Mouse (Mus musculus): ENCODE measurements around the gene 2310002L09Rik. TPM values are rescaled to one million over a fixed set of nuclear protein-coding genes. Genes with fewer than 3 reads are reported as not detected.
"Not testable (repeated sequence)": the region's sequence is repeated elsewhere in the genome, so short reads cannot be mapped to it uniquely, and the experiment has no call there.

2310002L09Rik gene
- 0.59 and 0.82 TPM in 2 replicates for polyA plus RNA-seq (2015; fragmentation: Nextera tagmentation; extraction: Ambion mirVana)

- no peaks in the 10 kb centered on the region for H3K36me3 ChIP-seq
- no peak within 1 kb of the TSS for H3K4me2 ChIP-seq
- 64% methylated on average over 8 of the region's 8 CpGs for WGBS
- no peak within 1 kb of the TSS for H3K4me3 ChIP-seq
- H3K4me1 ChIP-seq = no peaks in the 10 kb centered on the region
- no peaks in the 10 kb centered on the region for H3K27me3 ChIP-seq (replicated peaks)
- ATAC-seq (ENCODE audit: extremely low read depth, insufficient number of reproducible peaks, low FRiP score, low TSS enrichment) = no peak
- H3K27ac ChIP-seq (replicated peaks) = no peak within 1 kb of the TSS
- H3K9me3 ChIP-seq = no peaks in the 10 kb centered on the region
- no peak within 1 kb of the TSS for H3K9ac ChIP-seq
These were observed at the start of gene 2310002L09Rik for GRCm38 (mm10) chr4:73950375-73950896. 2310002L09Rik (minus strand) TSS chr4:73950846.

DNA sequence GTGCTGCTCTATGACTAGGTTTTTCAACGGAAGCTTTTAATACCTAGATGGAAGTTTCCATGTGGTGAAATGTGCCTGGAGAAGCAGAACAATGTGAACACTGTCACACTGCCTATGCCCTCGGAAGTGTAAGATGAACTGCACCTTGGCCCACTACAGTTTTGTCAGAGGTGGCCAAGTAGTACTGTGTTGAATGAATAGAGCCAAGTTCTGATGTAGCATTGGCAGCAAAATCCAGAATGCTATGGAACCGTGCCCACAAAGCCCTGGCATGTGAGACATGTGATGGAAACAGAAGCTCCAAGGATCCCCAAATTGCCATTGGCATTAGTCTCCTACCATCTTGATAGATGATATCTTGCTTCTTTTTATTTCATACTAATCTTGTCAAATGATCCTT, 29.8 kb upstream of the 2310002L09Rik start:
- WGBS = 68% methylated on average over 3 of the region's 3 CpGs
- no peak for ATAC-seq (ENCODE audit: extremely low read depth, insufficient number of reproducible peaks, low FRiP score, low TSS enrichment)
- Histone ChIP-seq H3K4me2 (no peak overlapping the region), H3K9me3 (no peaks in the 10 kb centered on the region), H3K36me3 (no peaks in the 10 kb centered on the region), H3K27me3 (replicated peaks) (no peaks in the 10 kb centered on the region), H3K27ac (replicated peaks) (no peak overlapping the region), H3K9ac (no peak overlapping the region), H3K4me1 (no peaks in the 10 kb centered on the region), H3K4me3 (no peak overlapping the region)

- 77% methylated on average over 6 of the region's 6 CpGs for WGBS
- H3K9ac ChIP-seq; H3K9me3 ChIP-seq; H3K36me3 ChIP-seq; H3K4me2 ChIP-seq; H3K27me3 ChIP-seq (replicated peaks); H3K4me3 ChIP-seq; ATAC-seq (ENCODE audit: extremely low read depth, insufficient number of reproducible peaks, low FRiP score, low TSS enrichment); H3K4me1 ChIP-seq; H3K27ac ChIP-seq (replicated peaks): not testable (repeated sequence)
These were observed 30.0 kb downstream of the 2310002L09Rik start, which contains the start of gene Gm11756 for GRCm38 (mm10) chr4:73920660-73921059. Gm11756 (minus strand) TSS chr4:73920760.

DNA sequence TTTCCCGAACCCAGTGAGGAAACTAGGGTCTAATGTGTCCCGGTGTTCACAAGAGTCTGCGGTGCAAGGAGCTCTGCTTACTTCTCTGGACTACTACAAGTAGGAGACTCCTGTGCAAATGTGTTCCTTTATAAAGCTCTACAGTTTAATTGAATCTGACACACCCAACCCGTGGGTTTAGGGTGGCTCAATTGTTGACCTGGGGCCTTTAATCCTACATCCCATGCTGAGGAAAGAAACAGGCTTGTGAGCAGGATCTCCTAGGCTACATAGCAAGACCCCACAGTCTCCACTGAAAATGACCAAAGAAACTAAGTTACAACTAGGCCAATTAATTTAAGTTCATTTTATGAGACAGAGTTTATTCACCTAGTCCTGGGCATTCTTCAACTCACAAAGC, 44.8 kb downstream of the 2310002L09Rik start, which contains the start of gene Gm13871:
Gene Gm13871 (minus strand): TSS at position 101 of the 400 bp plus-strand sequence.
- not testable (repeated sequence) for H3K4me3 ChIP-seq; H3K27me3 ChIP-seq (replicated peaks); H3K4me2 ChIP-seq; H3K27ac ChIP-seq (replicated peaks); ATAC-seq (ENCODE audit: extremely low read depth, insufficient number of reproducible peaks, low FRiP score, low TSS enrichment); H3K36me3 ChIP-seq; H3K9ac ChIP-seq; H3K9me3 ChIP-seq; H3K4me1 ChIP-seq
- no CpG with 5 or more reads among the region's 4 CpGs for WGBS

DNA sequence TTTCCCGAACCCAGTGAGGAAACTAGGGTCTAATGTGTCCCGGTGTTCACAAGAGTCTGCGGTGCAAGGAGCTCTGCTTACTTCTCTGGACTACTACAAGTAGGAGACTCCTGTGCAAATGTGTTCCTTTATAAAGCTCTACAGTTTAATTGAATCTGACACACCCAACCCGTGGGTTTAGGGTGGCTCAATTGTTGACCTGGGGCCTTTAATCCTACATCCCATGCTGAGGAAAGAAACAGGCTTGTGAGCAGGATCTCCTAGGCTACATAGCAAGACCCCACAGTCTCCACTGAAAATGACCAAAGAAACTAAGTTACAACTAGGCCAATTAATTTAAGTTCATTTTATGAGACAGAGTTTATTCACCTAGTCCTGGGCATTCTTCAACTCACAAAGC, 59.6 kb downstream of the 2310002L09Rik start, which contains the start of gene Gm11757:
Gene Gm11757 (minus strand): TSS at position 101 of the 400 bp plus-strand sequence.
- not testable (repeated sequence) for H3K9ac ChIP-seq; H3K9me3 ChIP-seq; H3K4me2 ChIP-seq; H3K4me3 ChIP-seq; H3K27ac ChIP-seq (replicated peaks); H3K36me3 ChIP-seq; ATAC-seq (ENCODE audit: extremely low read depth, insufficient number of reproducible peaks, low FRiP score, low TSS enrichment); H3K27me3 ChIP-seq (replicated peaks); H3K4me1 ChIP-seq
- no CpG with 5 or more reads among the region's 4 CpGs for WGBS

Other genes with a start within 250 kb of the 2310002L09Rik start
- 0.48 and 0.50 TPM in 2 replicates for gene Rasef, start 159.9 kb downstream of the 2310002L09Rik start, polyA plus RNA-seq (2015; fragmentation: Nextera tagmentation; extraction: Ambion mirVana)
- gene Gm11758, start 74.6 kb downstream of the 2310002L09Rik start, polyA plus RNA-seq (2015; fragmentation: Nextera tagmentation; extraction: Ambion mirVana) = not detected in 2 replicates
- gene Gm11757, start 59.7 kb downstream of the 2310002L09Rik start, polyA plus RNA-seq (2015; fragmentation: Nextera tagmentation; extraction: Ambion mirVana) = not detected in 2 replicates
- not detected in 2 replicates for gene Gm13871, start 44.9 kb downstream of the 2310002L09Rik start, polyA plus RNA-seq (2015; fragmentation: Nextera tagmentation; extraction: Ambion mirVana)
- not detected in 2 replicates for gene Gm11756, start 30.1 kb downstream of the 2310002L09Rik start, polyA plus RNA-seq (2015; fragmentation: Nextera tagmentation; extraction: Ambion mirVana)
- 0.20 and 0.51 TPM in 2 replicates for gene Frmd3, start 62.6 kb upstream of the 2310002L09Rik start, polyA plus RNA-seq (2015; fragmentation: Nextera tagmentation; extraction: Ambion mirVana)